Mouse (Mus musculus) erythroblast, embryonic 14.5 days (primary cell): ENCODE measurements around the gene Fbxl14.

Source experiments
- GATA1 ChIP-seq: IDR thresholded peaks from 2 replicates; pipeline ENCODE4 v1.6.1; 2012; ENCODE audit warnings: low read length, inconsistent platforms, mixed read lengths
- TAL1 ChIP-seq: IDR thresholded peaks from 3 replicates; pipeline ENCODE4 v1.6.1; 2012; ENCODE audit warnings: low read length, inconsistent platforms, mixed read lengths

DNA sequence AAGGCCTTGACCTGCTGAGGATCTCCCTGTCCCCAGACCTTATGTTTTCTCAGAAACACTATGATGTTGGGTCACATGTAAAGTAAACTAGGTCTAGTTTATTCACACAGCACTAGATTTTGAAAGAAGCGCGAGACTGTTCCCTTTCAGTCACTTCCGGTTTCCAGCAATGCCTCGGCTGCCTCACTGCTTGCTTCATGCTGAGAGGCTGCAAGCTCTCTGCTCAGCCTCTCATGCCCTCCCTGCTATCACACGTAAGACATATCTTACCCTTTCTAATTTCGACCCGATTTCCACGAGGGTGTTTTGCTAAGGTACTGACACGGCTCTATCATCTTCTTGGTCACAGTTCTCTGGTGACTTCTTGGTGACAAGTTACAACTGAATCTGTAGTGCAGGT is 22.6 kb downstream of the Fbxl14 start:
- no peak for TF ChIP-seq GATA1
- TF ChIP-seq TAL1: no peak
